Mouse (Mus musculus): ENCODE results near the gene St5. TPM values are rescaled to one million over a fixed set of nuclear protein-coding genes. Genes with fewer than 3 reads are reported as not detected.

St5 gene
- total RNA-seq, 1 experiment: 25.6 TPM

GRCm38 (mm10) chr7:109480765-109481197, 222.6 kb downstream of the St5 start:
- Histone ChIP-seq H3K4me3 (ENCODE audit: insufficient read depth in 1 of 2, low read depth in 1 of 2, low read length in 2 of 2, poor library complexity in 1 of 2, severe bottlenecking in 1 of 2) (no peak overlapping the region), H3K9me3 (ENCODE audit: control insufficient read depth, insufficient read depth, low read depth, low read length) (no peaks in the 10 kb centered on the region), H3K36me3 (ENCODE audit: control insufficient read depth, insufficient read depth, low read length, poor library complexity, severe bottlenecking) (no peaks in the 10 kb centered on the region), H3K4me1 (ENCODE audit: control insufficient read depth in 2 of 2, insufficient read depth in 2 of 2, low read length in 2 of 2, poor library complexity in 1 of 2) (no peaks in the 10 kb centered on the region), H3K9ac (ENCODE audit: insufficient read depth, low read depth, low read length, poor library complexity, severe bottlenecking) (no peak overlapping the region), H3K27ac (ENCODE audit: insufficient read depth, low read depth, low read length, poor library complexity, severe bottlenecking) (no peak overlapping the region)
- DNase-seq (ENCODE audit: low read depth, low spot score): no peak
- TF ChIP-seq CHD2 (IDR thresholded peaks at IDR 0.05; ENCODE audit: low read depth, low read length): no peak
- TF ChIP-seq ZC3H11A (IDR thresholded peaks at IDR 0.05; ENCODE audit: borderline replicate concordance, low read depth, low read length): no peak
- no peak for TF ChIP-seq ZNF384 (IDR thresholded peaks at IDR 0.05; ENCODE audit: low read depth, low read length)
- no peak for TF ChIP-seq HCFC1 (IDR thresholded peaks at IDR 0.05; ENCODE audit: borderline replicate concordance, insufficient read depth, low read length)
- no peak for TF ChIP-seq MAFK (IDR thresholded peaks at IDR 0.05; ENCODE audit: insufficient read depth, low read depth, low read length)
- in situ Hi-C loops (cut with MboI; ENCODE audit: low sequenced_read_pairs in 2 of 2, unreplicated experiment in 2 of 2): no loop called here

- Histone ChIP-seq H3K9ac (ENCODE audit: insufficient read depth, low read depth, low read length, poor library complexity, severe bottlenecking) (no peak overlapping the region), H3K36me3 (ENCODE audit: control insufficient read depth, insufficient read depth, low read length, poor library complexity, severe bottlenecking) (no peaks in the 10 kb centered on the region), H3K9me3 (ENCODE audit: control insufficient read depth, insufficient read depth, low read depth, low read length) (no peaks in the 10 kb centered on the region), H3K27ac (ENCODE audit: insufficient read depth, low read depth, low read length, poor library complexity, severe bottlenecking) (no peak overlapping the region), H3K4me3 (ENCODE audit: insufficient read depth in 1 of 2, low read depth in 1 of 2, low read length in 2 of 2, poor library complexity in 1 of 2, severe bottlenecking in 1 of 2) (no peak overlapping the region), H3K4me1 (ENCODE audit: control insufficient read depth in 2 of 2, insufficient read depth in 2 of 2, low read length in 2 of 2, poor library complexity in 1 of 2) (no peaks in the 10 kb centered on the region)
- DNase-seq (ENCODE audit: low read depth, low spot score): no peak
- in situ Hi-C loops (cut with MboI; ENCODE audit: low sequenced_read_pairs in 2 of 2, unreplicated experiment in 2 of 2): no loop called here
- TF ChIP-seq ZNF384 (IDR thresholded peaks at IDR 0.05; ENCODE audit: low read depth, low read length) (no peak), MAFK (IDR thresholded peaks at IDR 0.05; ENCODE audit: insufficient read depth, low read depth, low read length) (no peak), CHD2 (IDR thresholded peaks at IDR 0.05; ENCODE audit: low read depth, low read length) (no peak)
Measured at GRCm38 (mm10) chr7:109477926-109478325, 225.5 kb downstream of the St5 start.

Other genes with a start within 250 kb of the St5 start
- gene Trim66, start 195.5 kb downstream of the St5 start, total RNA-seq (2012; rRNA removed): 0.32 and 0.62 TPM in 2 replicates
- 1,397 and 1,680 TPM in 2 replicates for gene Rpl27a, start 184.5 kb downstream of the St5 start, total RNA-seq (2012; rRNA removed)
- gene Akip1, start 85 bp upstream of the St5 start, total RNA-seq (2012; rRNA removed): 20.0 and 29.1 TPM in 2 replicates
- 0.48 and 1.3 TPM in 2 replicates for gene BC051019, start 20.2 kb upstream of the St5 start, total RNA-seq (2012; rRNA removed)
- not detected in 2 replicates for gene Ascl3, start 28.1 kb upstream of the St5 start, total RNA-seq (2012; rRNA removed)
- gene Tmem9b, start 49.3 kb upstream of the St5 start, total RNA-seq (2012; rRNA removed): 11.1 and 17.2 TPM in 2 replicates
- 0.58 and 0.98 TPM in 2 replicates for gene Nrip3, start 78.4 kb upstream of the St5 start, total RNA-seq (2012; rRNA removed)
- gene Scube2, start 162.1 kb upstream of the St5 start, total RNA-seq (2012; rRNA removed): 0.58 and 0.89 TPM in 2 replicates